Mouse (Mus musculus): ENCODE measurements around the gene Efcab10.

DNA sequence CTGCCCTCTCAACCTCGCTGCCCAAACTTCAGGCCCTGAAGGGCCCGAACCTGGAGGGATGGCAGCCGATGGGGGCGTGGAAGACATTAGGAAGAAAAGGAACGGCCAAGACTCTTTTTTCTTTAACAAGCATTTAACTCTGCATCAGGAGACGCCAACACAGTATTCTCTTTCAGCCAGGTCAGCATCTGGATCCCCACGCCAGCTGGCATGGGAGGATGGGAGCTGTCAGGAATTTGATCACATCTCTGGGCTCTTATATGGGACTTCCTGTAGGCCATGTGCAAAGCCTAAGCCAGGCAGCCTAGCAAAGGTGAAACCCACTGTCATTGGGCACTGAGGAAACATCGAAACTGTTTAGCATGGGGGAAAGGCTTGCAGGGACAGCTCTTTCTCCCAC, 30.1 kb upstream of the Efcab10 start:
- no peak for TF ChIP-seq CTCF (IDR thresholded peaks at IDR 0.05)
- no peak for TF ChIP-seq EP300 (IDR thresholded peaks at IDR 0.05; ENCODE audit: insufficient read depth, low read depth, low read length)

Data from heart, adult 2 months (tissue).